Mouse (Mus musculus) liver, embryonic 12.5 days (tissue): ENCODE measurements at regions not wholly inside any gene's neighbourhood (a gene's known extent, or its start where the extent isn't known, plus 50 kb on each side); places are given as distances from the start of the nearest gene placed in this dataset.

Source experiments
- ATAC-seq: fragments of 200-750 bp; cut with Nextera tagmentation; 2 replicates; pipeline ENCODE4 v1.8.0; 2017; ENCODE audit warnings: moderate number of reproducible peaks, mild to moderate bottlenecking, moderate library complexity
- H3K27ac ChIP-seq: fragments of 300-500 bp; sonication (generic); 2 replicates; pipeline ENCODE4 v1.5.1; 2016; ENCODE audit warnings: mild to moderate bottlenecking
- H3K27me3 ChIP-seq: fragments of 300-500 bp; sonication (generic); replicated peaks from 2 replicates; pipeline ENCODE4 v1.6.1; 2016; ENCODE audit warnings: mild to moderate bottlenecking, moderate library complexity
- H3K36me3 ChIP-seq: fragments of 300-500 bp; sonication (generic); 2 replicates; pipeline ENCODE4 v1.6.1; 2016; ENCODE audit warnings: mild to moderate bottlenecking, moderate library complexity
- H3K4me1 ChIP-seq: fragments of 300-500 bp; sonication (generic); 2 replicates; pipeline ENCODE4 v1.6.1; 2016
- H3K4me2 ChIP-seq: fragments of 300-500 bp; sonication (generic); 2 replicates; pipeline ENCODE4 v1.6.1; 2016; ENCODE audit warnings: mild to moderate bottlenecking, moderate library complexity
- H3K4me3 ChIP-seq: fragments of 300-500 bp; sonication (generic); 2 replicates; pipeline ENCODE4 v1.5.1; 2016; ENCODE audit warnings: mild to moderate bottlenecking, moderate library complexity
- H3K9ac ChIP-seq: fragments of 300-500 bp; sonication (generic); 2 replicates; pipeline ENCODE4 v1.6.1; 2016; ENCODE audit warnings: mild to moderate bottlenecking, moderate library complexity
- H3K9me3 ChIP-seq: fragments of 300-500 bp; sonication (generic); replicated peaks from 2 replicates; pipeline ENCODE4 v1.6.1; 2016; ENCODE audit warnings: mild to moderate bottlenecking, moderate library complexity
- WGBS: fragments of 180-500 bp; shearing (Covaris S2); methylation state at CpG from one replicate; pipeline ENCODE4 v1.1.7; 2016; ENCODE audit not compliant: insufficient replicate concordance; 5-methylcytosine and 5-hydroxymethylcytosine counted together

DNA sequence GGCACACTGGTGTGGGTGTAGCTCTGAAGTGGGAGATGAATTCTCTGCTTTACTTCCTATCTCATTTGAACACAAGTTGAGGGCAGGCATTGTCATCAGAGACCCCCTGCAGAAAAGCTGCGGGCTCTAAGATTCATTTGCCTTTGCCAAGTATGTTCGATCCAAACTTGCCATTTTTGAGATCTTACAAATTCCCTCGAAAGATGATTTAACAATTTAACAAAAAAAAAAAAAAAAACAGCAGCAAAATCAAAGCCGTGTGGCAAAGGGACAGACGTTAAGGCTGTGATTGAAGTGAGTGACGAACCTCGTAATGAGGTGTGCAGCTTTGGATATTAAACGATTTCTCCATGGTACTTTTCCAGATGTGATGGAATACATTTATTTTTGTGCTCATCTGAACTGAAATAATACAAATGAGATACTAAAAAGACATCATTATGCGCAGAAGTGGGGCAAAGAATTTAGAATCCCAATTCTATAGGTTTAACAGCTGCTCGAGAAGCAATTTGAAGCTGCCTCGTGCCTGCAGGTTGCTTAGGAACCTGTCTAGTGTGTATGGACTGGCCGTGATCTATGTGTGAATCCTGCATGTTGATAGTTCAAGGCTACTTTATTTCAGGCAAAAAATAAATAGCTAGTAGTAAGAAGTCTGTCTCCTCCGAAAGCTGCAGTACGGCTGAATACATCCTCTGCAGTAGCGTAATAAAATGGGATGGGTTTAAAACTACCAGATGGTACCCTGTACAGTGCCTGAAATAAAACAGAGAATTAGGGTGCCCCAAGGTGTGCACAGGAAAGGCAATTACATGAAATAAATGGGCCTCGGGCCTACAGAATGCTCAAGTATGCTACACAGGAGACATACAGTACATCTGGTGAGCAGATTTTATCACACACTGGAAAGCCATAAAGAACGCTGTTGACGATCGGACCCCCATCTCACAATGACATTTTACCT is 393.0 kb upstream of the Hnrnpa3 start:
- WGBS, result 75% methylated on average over 19 of the region's 19 CpGs
- Histone ChIP-seq H3K4me1 (0 out of 2 replicates have a peak, but pooled peaks cover 4% of the 10 kb centered on the region), H3K27ac (no peak overlapping the region), H3K27me3 (no peaks in the 10 kb centered on the region), H3K9ac (no peak overlapping the region), H3K9me3 (no peaks in the 10 kb centered on the region), H3K4me2 (no peak overlapping the region), H3K36me3 (no peaks in the 10 kb centered on the region), H3K4me3 (no peak overlapping the region)
- ATAC-seq, result no peak

DNA sequence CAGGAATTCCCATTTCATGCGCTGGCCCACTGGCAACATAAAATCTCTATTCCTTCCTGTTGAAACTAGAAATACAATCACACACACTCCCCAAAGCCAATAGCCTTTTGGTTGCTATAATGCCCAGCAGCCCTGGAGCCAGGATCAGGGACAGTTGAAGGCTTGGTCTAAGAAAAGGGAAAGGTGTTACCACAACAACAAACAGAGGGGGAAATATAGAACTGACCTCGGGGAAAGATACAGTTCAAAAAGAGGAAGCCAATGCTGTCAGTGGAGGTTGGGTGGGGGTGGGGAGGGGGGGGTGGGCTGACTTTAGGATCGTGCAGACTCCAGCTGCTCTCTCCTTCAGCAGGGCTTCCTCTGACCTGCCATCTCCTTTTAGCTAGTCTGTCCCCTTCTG is 391.1 kb upstream of the Hnrnpa3 start:
- 33% methylated on average over 3 of the region's 3 CpGs for WGBS
- no peak for ATAC-seq
- Histone ChIP-seq H3K36me3 (no peaks in the 10 kb centered on the region), H3K9ac (no peak overlapping the region), H3K27me3 (no peaks in the 10 kb centered on the region), H3K9me3 (no peaks in the 10 kb centered on the region), H3K27ac (no peak overlapping the region), H3K4me1 (0 out of 2 replicates have a peak, but pooled peaks cover 4% of the 10 kb centered on the region), H3K4me3 (no peak overlapping the region), H3K4me2 (no peak overlapping the region)

DNA sequence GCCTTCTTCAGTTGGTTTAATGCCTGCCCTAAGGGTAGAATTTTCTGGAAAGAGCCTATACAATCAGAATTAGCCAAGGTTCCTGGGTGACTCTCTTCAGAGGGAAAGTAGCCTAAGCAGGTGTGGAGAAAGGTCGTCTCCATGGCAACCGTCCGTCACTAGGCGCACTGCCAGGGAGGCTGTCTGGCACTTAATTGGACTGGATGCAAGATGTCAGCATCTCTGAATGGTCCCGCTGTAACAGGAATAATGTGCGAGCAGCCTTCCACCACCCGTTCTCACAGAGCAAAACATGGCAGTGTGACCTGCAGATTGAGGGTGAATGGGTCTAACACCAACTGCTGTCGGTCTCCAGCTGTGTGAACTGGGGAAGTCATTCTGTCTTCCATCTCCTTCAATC is 389.6 kb upstream of the Hnrnpa3 start:
- H3K9ac ChIP-seq, result no peak overlapping the region
- WGBS, result 76% methylated on average over 8 of the region's 8 CpGs
- no peak for ATAC-seq
- H3K4me2 ChIP-seq, result no peak overlapping the region
- no peaks in the 10 kb centered on the region for H3K9me3 ChIP-seq
- H3K27ac ChIP-seq, result no peak overlapping the region
- H3K36me3 ChIP-seq, result no peaks in the 10 kb centered on the region
- no peaks in the 10 kb centered on the region for H3K27me3 ChIP-seq
- H3K4me3 ChIP-seq, result no peak overlapping the region
- 0 out of 2 replicates have a peak, but pooled peaks cover 4% of the 10 kb centered on the region for H3K4me1 ChIP-seq

DNA sequence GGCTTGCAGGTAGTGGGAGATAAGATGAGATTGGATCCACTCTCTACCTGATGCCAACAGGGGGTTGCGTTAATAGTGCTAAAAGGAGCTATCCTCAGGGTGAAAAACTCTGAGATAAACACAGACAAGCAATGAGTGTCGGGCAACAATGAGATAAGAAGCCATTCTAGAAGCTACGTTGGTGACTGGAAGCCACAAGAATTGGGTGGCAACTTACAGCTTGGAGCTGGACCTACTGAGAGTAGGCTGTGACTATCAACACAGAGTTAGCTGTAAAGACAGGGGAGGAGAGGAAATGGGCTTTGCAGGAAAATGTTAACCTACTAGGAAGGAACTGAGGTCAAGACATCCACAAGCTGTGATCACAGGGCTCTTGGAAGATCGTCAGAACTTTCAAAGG is 388.9 kb upstream of the Hnrnpa3 start:
- Histone ChIP-seq H3K4me2 (no peak overlapping the region), H3K9ac (no peak overlapping the region), H3K36me3 (no peaks in the 10 kb centered on the region), H3K27me3 (no peaks in the 10 kb centered on the region), H3K9me3 (no peaks in the 10 kb centered on the region), H3K27ac (no peak overlapping the region), H3K4me1 (0 out of 2 replicates have a peak, but pooled peaks cover 4% of the 10 kb centered on the region), H3K4me3 (no peak overlapping the region)
- no peak for ATAC-seq
- 16% methylated on average over 4 of the region's 4 CpGs for WGBS

DNA sequence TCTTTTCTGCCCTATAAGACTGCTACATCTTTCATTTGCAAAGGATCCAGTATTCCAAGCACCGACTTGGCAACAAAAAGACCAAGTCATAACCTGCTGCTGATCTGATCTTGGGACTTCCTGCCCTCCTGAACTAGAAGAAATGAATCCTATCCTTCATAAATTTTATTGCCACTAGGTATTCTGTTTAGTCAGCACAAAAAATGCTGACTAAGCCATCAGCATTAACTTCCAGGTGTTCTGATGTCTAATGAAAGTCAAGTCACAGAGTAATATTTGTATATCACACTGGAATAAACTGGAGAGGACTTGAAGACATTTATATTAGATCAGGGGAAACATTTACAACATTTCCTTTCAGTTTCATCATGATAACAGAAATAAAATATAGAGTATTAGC is 371.2 kb upstream of the Hnrnpa3 start:
- H3K27me3 ChIP-seq, result no peaks in the 10 kb centered on the region
- ATAC-seq, result no peak
- 74% methylated on average over 1 of the region's 1 CpGs for WGBS
- H3K4me1 ChIP-seq, result no peaks in the 10 kb centered on the region
- no peak overlapping the region for H3K27ac ChIP-seq
- no peak overlapping the region for H3K9ac ChIP-seq
- no peaks in the 10 kb centered on the region for H3K36me3 ChIP-seq
- no peaks in the 10 kb centered on the region for H3K9me3 ChIP-seq
- H3K4me2 ChIP-seq, result no peak overlapping the region
- no peak overlapping the region for H3K4me3 ChIP-seq

DNA sequence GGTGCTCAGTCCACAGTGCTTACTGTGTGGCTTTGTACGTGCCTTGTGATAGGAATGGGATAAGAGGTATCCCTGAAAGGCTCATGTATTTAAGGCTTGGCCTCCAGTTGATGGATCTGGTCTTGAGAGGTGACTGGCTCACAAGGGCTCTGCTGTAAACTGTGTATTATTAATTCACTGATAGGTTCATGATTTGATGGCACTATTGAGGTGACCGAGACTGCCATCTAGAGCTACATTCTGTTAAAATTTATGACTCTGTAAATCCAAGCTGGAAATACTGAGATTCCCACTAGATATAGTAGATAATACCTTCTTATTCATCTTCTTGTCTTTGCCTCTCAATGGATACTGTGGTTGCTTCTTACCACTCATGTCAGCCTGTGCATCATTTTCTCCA is 367.4 kb upstream of the Hnrnpa3 start:
- 69% methylated on average over 2 of the region's 2 CpGs for WGBS
- H3K4me1 ChIP-seq, result no peaks in the 10 kb centered on the region
- no peak for ATAC-seq

DNA sequence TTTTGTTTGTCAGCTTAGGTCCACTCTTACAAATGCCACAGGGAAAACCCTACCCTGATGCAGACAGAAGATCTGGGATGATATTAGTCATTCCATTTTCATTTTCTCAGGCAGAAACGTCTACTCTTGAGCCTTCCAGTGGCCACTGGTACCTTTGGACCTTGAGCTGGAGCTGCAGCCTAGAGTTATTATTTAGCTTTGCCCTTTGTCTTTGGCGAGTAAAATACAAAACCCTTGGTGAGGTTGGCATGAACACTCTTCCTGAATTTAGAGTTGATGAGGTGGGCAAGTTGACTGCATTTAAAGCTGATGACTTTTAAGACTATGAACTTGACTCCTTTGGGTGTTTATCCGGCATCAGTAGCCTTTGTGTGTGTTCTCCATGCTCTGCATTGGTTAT is 352.2 kb upstream of the Hnrnpa3 start:
- H3K27ac ChIP-seq, result no peak overlapping the region
- no peaks in the 10 kb centered on the region for H3K36me3 ChIP-seq
- no peak for ATAC-seq
- no peak overlapping the region for H3K4me2 ChIP-seq
- no peak overlapping the region for H3K4me3 ChIP-seq
- WGBS, result 40% methylated on average over 3 of the region's 3 CpGs
- no peaks in the 10 kb centered on the region for H3K4me1 ChIP-seq
- no peak overlapping the region for H3K9ac ChIP-seq
- H3K9me3 ChIP-seq, result no peaks in the 10 kb centered on the region
- H3K27me3 ChIP-seq, result no peaks in the 10 kb centered on the region

More for the DNA sequence above, 367.4 kb upstream of the Hnrnpa3 start:
- H3K4me3 ChIP-seq, result no peak overlapping the region
- no peaks in the 10 kb centered on the region for H3K27me3 ChIP-seq
- H3K36me3 ChIP-seq, result no peaks in the 10 kb centered on the region
- no peak overlapping the region for H3K9ac ChIP-seq
- no peaks in the 10 kb centered on the region for H3K9me3 ChIP-seq
- H3K27ac ChIP-seq, result no peak overlapping the region
- H3K4me2 ChIP-seq, result no peak overlapping the region

DNA sequence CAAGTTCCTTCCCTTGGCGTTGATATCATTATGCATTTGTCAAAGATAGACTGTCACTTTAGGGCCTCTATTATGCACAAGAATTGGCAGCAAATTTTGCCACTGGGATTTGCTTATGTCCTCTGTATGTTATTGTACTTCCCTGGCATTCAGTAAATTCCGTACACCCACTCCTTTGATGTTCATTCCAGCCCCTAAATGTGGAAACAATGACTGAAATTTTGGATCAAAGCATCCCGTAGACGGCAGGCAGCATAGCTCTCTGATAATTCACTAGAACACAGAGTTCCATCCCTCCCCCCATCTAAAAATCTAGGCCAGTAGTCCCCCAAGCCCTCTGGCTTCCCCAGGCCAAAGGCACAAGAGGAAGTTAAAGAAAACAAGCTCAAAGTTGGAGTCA is 347.9 kb upstream of the Hnrnpa3 start:
- H3K4me1 ChIP-seq, result no peaks in the 10 kb centered on the region
- H3K9me3 ChIP-seq, result no peaks in the 10 kb centered on the region
- no peaks in the 10 kb centered on the region for H3K36me3 ChIP-seq
- H3K27me3 ChIP-seq, result peaks cover 10% of the 10 kb centered on the region; the same call in 1 of the 2 replicates
- no peak overlapping the region for H3K4me3 ChIP-seq
- no peak overlapping the region for H3K4me2 ChIP-seq
- ATAC-seq, result no peak
- no peak overlapping the region for H3K27ac ChIP-seq
- 59% methylated on average over 4 of the region's 4 CpGs for WGBS
- H3K9ac ChIP-seq, result no peak overlapping the region

DNA sequence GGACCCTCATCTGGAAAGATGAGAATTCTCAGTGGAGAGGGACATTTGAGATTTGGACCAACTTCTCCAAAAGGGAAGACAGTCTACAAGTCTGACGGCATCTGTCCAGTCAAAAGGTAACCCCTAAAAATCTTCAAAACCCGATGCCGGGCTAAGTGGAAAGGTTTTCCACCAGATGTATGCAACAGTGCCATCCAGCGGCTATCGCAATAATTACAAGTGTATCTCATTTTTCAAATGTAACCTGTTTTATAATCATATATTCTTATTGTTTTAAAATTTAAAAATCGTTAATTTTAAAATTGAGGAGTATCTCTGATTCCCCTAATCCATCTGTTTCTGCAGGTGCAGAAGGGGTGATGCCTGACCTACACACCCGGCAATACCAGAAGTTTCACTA is 346.8 kb upstream of the Hnrnpa3 start:
- no peak for ATAC-seq
- Histone ChIP-seq H3K36me3 (no peaks in the 10 kb centered on the region), H3K27me3 (peaks cover 10% of the 10 kb centered on the region; the same call in 1 of the 2 replicates), H3K4me3 (no peak overlapping the region), H3K4me2 (no peak overlapping the region), H3K9ac (no peak overlapping the region), H3K4me1 (no peaks in the 10 kb centered on the region), H3K27ac (no peak overlapping the region), H3K9me3 (no peaks in the 10 kb centered on the region)
- 15% methylated on average over 7 of the region's 7 CpGs for WGBS

DNA sequence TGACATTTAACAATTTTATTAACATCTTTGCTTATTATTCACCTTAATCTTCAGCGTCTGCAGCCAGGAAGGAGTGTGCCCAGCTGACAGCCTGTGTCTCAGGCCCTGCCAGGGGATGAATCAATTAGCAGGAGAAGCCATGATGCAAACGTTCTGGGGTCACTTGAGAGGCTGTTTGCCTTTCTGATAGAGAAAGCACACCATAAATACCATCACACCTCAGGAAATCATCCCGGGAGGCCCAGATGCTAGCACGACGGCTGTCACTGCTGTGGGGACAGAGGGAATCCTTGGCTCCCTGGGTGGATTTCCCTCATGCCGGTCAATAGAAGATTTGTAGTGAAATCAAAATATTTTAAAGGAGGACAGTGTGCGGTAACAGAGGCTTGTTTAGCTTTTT is 343.7 kb upstream of the Hnrnpa3 start:
- WGBS, result 41% methylated on average over 7 of the region's 7 CpGs
- Histone ChIP-seq H3K9ac (no peak overlapping the region), H3K4me1 (no peaks in the 10 kb centered on the region), H3K4me2 (no peak overlapping the region), H3K36me3 (no peaks in the 10 kb centered on the region), H3K4me3 (no peak overlapping the region), H3K27me3 (peaks cover 10% of the 10 kb centered on the region; the same call in 1 of the 2 replicates), H3K27ac (no peak overlapping the region), H3K9me3 (no peaks in the 10 kb centered on the region)
- no peak for ATAC-seq

DNA sequence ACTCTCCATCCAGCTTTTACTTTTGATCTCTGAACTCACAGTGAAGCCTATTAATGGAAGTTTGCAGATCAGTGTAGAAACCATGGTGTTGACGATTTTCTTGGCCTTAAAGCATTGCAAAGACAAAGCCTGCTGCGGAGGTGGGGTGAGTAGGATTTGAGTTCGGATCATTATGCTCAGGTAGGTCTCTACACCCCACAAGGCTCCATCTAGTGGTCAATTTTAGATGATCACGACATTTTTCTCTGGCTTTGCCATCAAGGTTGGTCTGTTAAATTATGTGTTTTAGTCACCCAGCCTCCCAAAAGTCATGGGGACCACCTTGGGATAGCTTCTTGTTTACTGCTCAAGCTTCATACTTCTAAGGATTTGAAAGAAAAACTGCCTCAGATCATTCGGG is 340.9 kb upstream of the Hnrnpa3 start:
- Histone ChIP-seq H3K9ac (no peak overlapping the region), H3K36me3 (no peaks in the 10 kb centered on the region), H3K9me3 (no peaks in the 10 kb centered on the region), H3K27ac (no peak overlapping the region), H3K4me1 (no peaks in the 10 kb centered on the region), H3K27me3 (peaks cover 7% of the 10 kb centered on the region; the same call in 1 of the 2 replicates), H3K4me3 (no peak overlapping the region), H3K4me2 (no peak overlapping the region)
- no peak for ATAC-seq
- WGBS, result 45% methylated on average over 5 of the region's 5 CpGs

DNA sequence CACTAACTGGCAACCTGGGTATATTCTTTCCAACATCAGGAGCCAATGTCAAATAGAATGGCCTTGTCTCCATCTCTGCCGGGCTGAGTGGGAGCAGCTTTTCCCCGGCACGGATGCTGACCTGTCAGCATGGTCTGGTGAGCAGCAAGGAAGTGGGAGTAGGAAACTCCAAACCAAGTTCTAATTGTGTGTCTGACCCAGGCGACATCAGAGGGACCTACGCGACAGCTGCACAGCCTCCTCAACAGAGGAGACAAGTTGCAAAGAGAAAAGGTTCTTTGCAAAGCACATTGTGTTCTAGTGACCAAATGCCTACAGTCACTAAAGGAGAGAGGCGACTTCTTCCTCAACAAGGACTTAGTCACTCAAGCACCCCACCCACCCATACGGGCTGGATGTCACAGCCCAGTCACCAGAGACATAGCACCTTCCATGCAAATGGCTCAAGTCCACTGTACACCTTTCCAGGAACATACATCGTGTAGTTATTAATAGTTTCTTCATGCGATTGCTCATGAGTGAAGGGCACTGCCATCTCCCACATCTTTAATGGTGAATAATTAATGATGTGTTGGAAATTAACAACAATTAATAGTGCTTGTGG is 334.8 kb upstream of the Hnrnpa3 start:
- Histone ChIP-seq H3K4me3 (no peak overlapping the region), H3K9me3 (no peaks in the 10 kb centered on the region), H3K9ac (no peak overlapping the region), H3K27me3 (no peaks in the 10 kb centered on the region), H3K4me2 (no peak overlapping the region), H3K4me1 (no peaks in the 10 kb centered on the region), H3K36me3 (no peaks in the 10 kb centered on the region), H3K27ac (no peak overlapping the region)
- no peak for ATAC-seq
- 68% methylated on average over 10 of the region's 10 CpGs for WGBS
